In genomic region chr4:132404588-132404987, GRCm38 (mm10) we compare ENCODE assay signal across 23 mouse cellular contexts. TPM values are rescaled to one million over a fixed set of nuclear protein-coding genes. Genes with fewer than 3 reads are reported as not detected.
DNase-seq lines count a peak whose midpoint lies in the region; ATAC-seq and TF ChIP-seq lines count a peak whose summit lies in the region.
"Had no signal": no experiment of that assay in that cellular context is flagged by ENCODE, and none has a peak within 500 bp of the region (broad histone marks: within the 10 kb centered on the region; RNA-seq: fewer than 3 reads in every experiment).

No protein-coding gene starts in this region.

- ATAC-seq in kidney, embryonic 14.5 days (ENCODE audit: low FRiP score, low TSS enrichment), result no peak
- peak; percentile 54; the same call in 1 of the 2 replicates for ATAC-seq in kidney, embryonic 16.5 days (ENCODE audit: low FRiP score, low TSS enrichment)
- no peak for ATAC-seq in midbrain, postnatal 0 days (ENCODE audit: low FRiP score)
- ATAC-seq: activated CD4-positive, CD25-positive, alpha-beta regulatory T cell, adult 4 months; forebrain, embryonic 15.5 days; Patski had no signal

- TF ChIP-seq CTCF in kidney, adult 2 months (conservative IDR thresholded peaks at IDR 0.05; ENCODE audit: insufficient read depth, insufficient read length, low read depth, low read length), result no peak
- TF ChIP-seq CTCF in midbrain, postnatal 0 days (IDR thresholded peaks at IDR 0.05), result no peak

- no peaks in the 10 kb centered on the region for H3K27me3 ChIP-seq in kidney, adult 2 months (replicated peaks; ENCODE audit: control insufficient read depth, insufficient read depth, low read length)
- no peaks in the 10 kb centered on the region for H3K27me3 ChIP-seq in kidney, embryonic 14.5 days (ENCODE audit: control insufficient read depth, insufficient read depth, low read length)
- H3K27me3 ChIP-seq in kidney, embryonic 16.5 days (ENCODE audit: insufficient read depth, low read length), result no peaks in the 10 kb centered on the region
- no peaks in the 10 kb centered on the region for H3K27me3 ChIP-seq in midbrain, postnatal 0 days (ENCODE audit: insufficient read depth, low read length)
- H3K27me3 ChIP-seq: CH12.LX; forebrain, embryonic 15.5 days; heart, embryonic 15.5 days; hindbrain, embryonic 13.5 days; Patski had no signal

- H3K27ac ChIP-seq in kidney, adult 2 months (ENCODE audit: insufficient read depth, low read depth, low read length), result peak overlapping the region; percentile 15; the same call in 1 of the 2 replicates
- no peak overlapping the region for H3K27ac ChIP-seq in kidney, embryonic 14.5 days (ENCODE audit: low read depth, low read length)
- peak overlapping the region; percentile 64 for H3K27ac ChIP-seq in kidney, embryonic 16.5 days (ENCODE audit: low read length)
- H3K27ac ChIP-seq in midbrain, postnatal 0 days (ENCODE audit: low read depth, low read length), result no peak overlapping the region
- H3K27ac ChIP-seq: embryonic facial prominence, embryonic 10.5 days; forebrain, embryonic 15.5 days; heart, adult 2 months; heart, embryonic 15.5 days; hindbrain, embryonic 13.5 days had no signal

- peaks cover 19% of the 10 kb centered on the region for H3K4me1 ChIP-seq in kidney, adult 2 months (ENCODE audit: control insufficient read depth, insufficient read depth, low read length)
- no peaks in the 10 kb centered on the region for H3K4me1 ChIP-seq in kidney, embryonic 14.5 days (ENCODE audit: control insufficient read depth, insufficient read depth, low read length)
- 0 out of 2 replicates have a peak, but pooled peaks cover 3% of the 10 kb centered on the region for H3K4me1 ChIP-seq in kidney, embryonic 16.5 days (ENCODE audit: insufficient read depth, low read length)
- H3K4me1 ChIP-seq in midbrain, postnatal 0 days (ENCODE audit: insufficient read depth, low read length), result no peaks in the 10 kb centered on the region
- H3K4me1 ChIP-seq: embryonic facial prominence, embryonic 10.5 days; forebrain, embryonic 15.5 days had no signal

- H3K4me2 ChIP-seq in kidney, embryonic 14.5 days (replicated peaks; ENCODE audit: low read depth, low read length), result no peak overlapping the region
- H3K4me2 ChIP-seq in kidney, embryonic 16.5 days (replicated peaks; ENCODE audit: low read depth, low read length), result no peak overlapping the region
- H3K4me2 ChIP-seq in midbrain, postnatal 0 days (ENCODE audit: low read depth, low read length, poor library complexity, severe bottlenecking), result no peak overlapping the region
- H3K4me2 ChIP-seq: forebrain, embryonic 15.5 days; heart, embryonic 11.5 days; heart, embryonic 15.5 days; hindbrain, embryonic 13.5 days had no signal

- H3K9ac ChIP-seq in kidney, embryonic 14.5 days (ENCODE audit: low read depth, low read length), result no peak overlapping the region
- H3K9ac ChIP-seq in kidney, embryonic 16.5 days (replicated peaks; ENCODE audit: low read length), result no peak overlapping the region
- no peak overlapping the region for H3K9ac ChIP-seq in midbrain, postnatal 0 days (replicated peaks; ENCODE audit: low read length, poor library complexity, severe bottlenecking)
- H3K9ac ChIP-seq: forebrain, embryonic 15.5 days; heart, embryonic 15.5 days; hindbrain, embryonic 13.5 days had no signal

- no peaks in the 10 kb centered on the region for H3K36me3 ChIP-seq in kidney, adult 2 months (ENCODE audit: control insufficient read depth, insufficient read depth, low read length)
- H3K36me3 ChIP-seq in kidney, embryonic 14.5 days (ENCODE audit: control insufficient read depth, insufficient read depth, low read length), result no peaks in the 10 kb centered on the region
- no peaks in the 10 kb centered on the region for H3K36me3 ChIP-seq in kidney, embryonic 16.5 days (ENCODE audit: insufficient read depth, low read length)
- no peaks in the 10 kb centered on the region for H3K36me3 ChIP-seq in midbrain, postnatal 0 days (ENCODE audit: insufficient read depth, low read length)
- H3K36me3 ChIP-seq: forebrain, embryonic 15.5 days; heart, embryonic 15.5 days; hindbrain, embryonic 13.5 days had no signal

- no peak overlapping the region for H3K4me3 ChIP-seq in kidney, adult 2 months (ENCODE audit: insufficient read depth, low read depth, low read length)
- no peak overlapping the region for H3K4me3 ChIP-seq in kidney, embryonic 14.5 days (ENCODE audit: low read length)
- H3K4me3 ChIP-seq in kidney, embryonic 16.5 days (ENCODE audit: low read length), result no peak overlapping the region
- no peak overlapping the region for H3K4me3 ChIP-seq in midbrain, postnatal 0 days (ENCODE audit: low read depth, low read length)
- H3K4me3 ChIP-seq: embryonic facial prominence, embryonic 10.5 days; erythroblast, embryonic 14.5 days; forebrain, embryonic 15.5 days; heart, adult 2 months; heart, embryonic 15.5 days; hindbrain, embryonic 13.5 days had no signal

- peak; percentile 51 for DNase-seq in kidney, adult 2 months
- DNase-seq in kidney, postnatal 25 days, result peak; percentile 60 to 67
- DNase-seq in right cerebral cortex, postnatal 25 days, result no peak
- DNase-seq in midbrain, postnatal 0 days (ENCODE audit: low spot score), result no peak
- DNase-seq in cerebellum, postnatal 4 days (ENCODE audit: low spot score in 2 of 2), result no peak
- DNase-seq: adrenal gland, postnatal 14 days; cerebellum, adult 18-20 months; cerebellum, adult 9-11 months; cerebellum, postnatal 36 days; gastrocnemius, postnatal 14 days; heart, adult 2 months; heart, postnatal 14 days had no signal

- no peaks in the 10 kb centered on the region for H3K9me3 ChIP-seq in kidney, embryonic 14.5 days (ENCODE audit: control insufficient read depth, low read length)
- no peaks in the 10 kb centered on the region for H3K9me3 ChIP-seq in kidney, embryonic 16.5 days (ENCODE audit: low read length)
- H3K9me3 ChIP-seq in midbrain, postnatal 0 days (ENCODE audit: low read length), result no peaks in the 10 kb centered on the region
- H3K9me3 ChIP-seq: embryonic facial prominence, embryonic 10.5 days; forebrain, embryonic 15.5 days; heart, embryonic 15.5 days; hindbrain, embryonic 13.5 days had no signal

- no peak for TF ChIP-seq POLR2A in kidney, adult 2 months (IDR thresholded peaks at IDR 0.05; ENCODE audit: low read depth, low read length)

- 37% methylated on average over 5 of the region's 5 CpGs for WGBS in kidney, adult 2 months
- 75% methylated on average over 5 of the region's 5 CpGs for WGBS in kidney, embryonic 14.5 days
- 73% methylated on average over 5 of the region's 5 CpGs for WGBS in kidney, embryonic 16.5 days
- 79% methylated on average over 5 of the region's 5 CpGs for WGBS in midbrain, postnatal 0 days

RNA-seq across cellular contexts. Expression of gene Phactr4, which starts 17.7 kb away (rescaled TPM):
- polyA plus RNA-seq in kidney, adult 2 months (2012; rRNA removed), result 19.5 and 25.2 TPM in 2 replicates
- polyA plus RNA-seq in kidney, embryonic 14.5 days (2014; fragmentation: Nextera tagmentation; extraction: Ambion mirVana), result 22.3 and 31.8 TPM in 2 replicates
- 23.7 and 32.8 TPM in 2 replicates for polyA plus RNA-seq in kidney, embryonic 16.5 days (2015; fragmentation: Nextera tagmentation; extraction: Ambion mirVana)
- 3.8 and 4.8 TPM in 2 replicates for total RNA-seq in midbrain, postnatal 0 days (2014; rRNA removed)
- polyA plus RNA-seq in midbrain, postnatal 0 days (2015; fragmentation: Nextera tagmentation; extraction: Ambion mirVana), result 4.8 and 4.9 TPM in 2 replicates

RNA-seq across cellular contexts. Expression of gene Rcc1, which starts 51.2 kb away (rescaled TPM):
- polyA plus RNA-seq in kidney, adult 2 months (2012; rRNA removed), result 9.4 and 10.1 TPM in 2 replicates
- polyA plus RNA-seq in kidney, embryonic 14.5 days (2014; fragmentation: Nextera tagmentation; extraction: Ambion mirVana), result 63.6 and 66.2 TPM in 2 replicates
- 89.6 and 92.7 TPM in 2 replicates for polyA plus RNA-seq in kidney, embryonic 16.5 days (2015; fragmentation: Nextera tagmentation; extraction: Ambion mirVana)
- 18.7 and 23.4 TPM in 2 replicates for total RNA-seq in midbrain, postnatal 0 days (2014; rRNA removed)
- 21.7 and 21.9 TPM in 2 replicates for polyA plus RNA-seq in midbrain, postnatal 0 days (2015; fragmentation: Nextera tagmentation; extraction: Ambion mirVana)

RNA-seq across cellular contexts. Expression of gene Med18, which starts 59.1 kb away (rescaled TPM):
- polyA plus RNA-seq in kidney, adult 2 months (2012; rRNA removed), result 2.4 and 2.9 TPM in 2 replicates
- 19.3 and 24.5 TPM in 2 replicates for polyA plus RNA-seq in kidney, embryonic 14.5 days (2014; fragmentation: Nextera tagmentation; extraction: Ambion mirVana)
- 21.0 and 22.2 TPM in 2 replicates for polyA plus RNA-seq in kidney, embryonic 16.5 days (2015; fragmentation: Nextera tagmentation; extraction: Ambion mirVana)
- 14.3 and 17.5 TPM in 2 replicates for total RNA-seq in midbrain, postnatal 0 days (2014; rRNA removed)
- polyA plus RNA-seq in midbrain, postnatal 0 days (2015; fragmentation: Nextera tagmentation; extraction: Ambion mirVana), result 13.0 and 13.1 TPM in 2 replicates

Comparison
In these comparisons a context has a peak if more than half of its experiments do, and no peak if none do; other contexts are left out.
1. H3K27ac ChIP-seq: peak in kidney, adult 2 months (single experiment) and kidney, embryonic 16.5 days (single experiment); none in kidney, embryonic 14.5 days (single experiment) and midbrain, postnatal 0 days (single experiment).
2. DNase-seq: peak in kidney, adult 2 months (single experiment) and kidney, postnatal 25 days (2 of 2); none in right cerebral cortex, postnatal 25 days (single experiment), midbrain, postnatal 0 days (single experiment) and cerebellum, postnatal 4 days (0 of 2).